Mouse (Mus musculus): ENCODE data around the gene Ugt1a8.
A peak's percentile ranks its signal among the peaks of the same experiment; 100 is the strongest.
"Not testable (repeated sequence)": the region's sequence is repeated elsewhere in the genome, so short reads cannot be mapped to it uniquely, and the experiment has no call there.

The Ugt1a8 gene

GRCm38 (mm10) chr1:88195687-88196086, 108.1 kb downstream of the Ugt1a8 start:
- DNase-seq = peak; percentile 69

GRCm38 (mm10) chr1:88197443-88197842, 109.8 kb downstream of the Ugt1a8 start:
- DNase-seq = no peak

- peak; percentile 39 for DNase-seq
Measured at GRCm38 (mm10) chr1:88199996-88200395, 112.4 kb downstream of the Ugt1a8 start.

- peak; percentile 66 for DNase-seq
Measured at GRCm38 (mm10) chr1:88200456-88200855, 112.8 kb downstream of the Ugt1a8 start, which contains the start of gene Ugt1a2. Gene Ugt1a2, plus strand, starts transcription at chr1:88200601.

GRCm38 (mm10) chr1:88205294-88205922, 117.8 kb downstream of the Ugt1a8 start, which contains the start of gene Dnajb3:
Gene Dnajb3, minus strand, starts transcription at chr1:88205782.
- DNase-seq = peak; percentile 75

- no peak for DNase-seq
Measured at GRCm38 (mm10) chr1:88206843-88207479, 119.3 kb downstream of the Ugt1a8 start.

GRCm38 (mm10) chr1:88211812-88212211, 124.2 kb downstream of the Ugt1a8 start, which contains the start of gene Ugt1a1:
Gene Ugt1a1, plus strand, starts transcription at chr1:88211959.
- peak; percentile 45 for DNase-seq

- no peak for DNase-seq
Measured at GRCm38 (mm10) chr1:88212341-88213045, 124.9 kb downstream of the Ugt1a8 start.

- DNase-seq = no peak
Measured at GRCm38 (mm10) chr1:88213061-88213460, 125.4 kb downstream of the Ugt1a8 start.

GRCm38 (mm10) chr1:88213766-88214461, 126.3 kb downstream of the Ugt1a8 start:
- no peak for DNase-seq

GRCm38 (mm10) chr1:88214462-88214952, 126.9 kb downstream of the Ugt1a8 start:
- DNase-seq = no peak

GRCm38 (mm10) chr1:88215466-88216380, 128.1 kb downstream of the Ugt1a8 start:
- DNase-seq = no peak

GRCm38 (mm10) chr1:88216551-88216950, 128.9 kb downstream of the Ugt1a8 start:
- no peak for DNase-seq

- DNase-seq = no peak
Measured at GRCm38 (mm10) chr1:88217144-88217543, 129.5 kb downstream of the Ugt1a8 start.

- no peak for DNase-seq
Measured at GRCm38 (mm10) chr1:88217576-88217975, 130.0 kb downstream of the Ugt1a8 start.

GRCm38 (mm10) chr1:88218051-88218450, 130.4 kb downstream of the Ugt1a8 start:
- no peak for DNase-seq

GRCm38 (mm10) chr1:88218591-88218990, 131.0 kb downstream of the Ugt1a8 start:
- DNase-seq = no peak

- DNase-seq = no peak
Measured at GRCm38 (mm10) chr1:88219054-88219453, 131.4 kb downstream of the Ugt1a8 start.

GRCm38 (mm10) chr1:88220336-88220735, 132.7 kb downstream of the Ugt1a8 start:
- no peak for DNase-seq

- no peak for DNase-seq
Measured at GRCm38 (mm10) chr1:88222216-88222615, 134.6 kb downstream of the Ugt1a8 start.

- not testable (repeated sequence) for DNase-seq
Measured at GRCm38 (mm10) chr1:88223011-88223515, 135.4 kb downstream of the Ugt1a8 start.

- DNase-seq = no peak
Measured at GRCm38 (mm10) chr1:88223591-88223990, 136.0 kb downstream of the Ugt1a8 start.
